Mouse (Mus musculus) embryonic facial prominence, embryonic 14.5 days (tissue): Measurements from ENCODE around the gene Copz2. TPM values are rescaled to one million over a fixed set of nuclear protein-coding genes. Genes with fewer than 3 reads are reported as not detected.

Experiments
- ATAC-seq: fragments of 200-750 bp; cut with Nextera tagmentation; 2 replicates; pipeline ENCODE4 v1.8.0; 2017; ENCODE audit warnings: low read depth, moderate number of reproducible peaks, moderate TSS enrichment
- DNase-seq: peaks from one replicate; pipeline ENCODE4 v3.0.0-alpha.2; 2015; ENCODE audit warnings: low spot score
- H3K27ac ChIP-seq: fragments of 300-500 bp; sonication (generic); replicated peaks from 2 replicates; pipeline ENCODE4 v1.5.1; 2014; ENCODE audit warnings: low read depth, mild to moderate bottlenecking, low read length, moderate library complexity
- H3K27me3 ChIP-seq: fragments of 300-500 bp; sonication (generic); replicated peaks from 2 replicates; pipeline ENCODE4 v1.6.1; 2014; ENCODE audit warnings: low read length; ENCODE audit not compliant: control insufficient read depth, insufficient read depth
- H3K36me3 ChIP-seq: fragments of 300-500 bp; sonication (generic); 2 replicates; pipeline ENCODE4 v1.6.1; 2014; ENCODE audit warnings: low read length, mixed read lengths; ENCODE audit not compliant: control insufficient read depth, insufficient read depth
- H3K4me1 ChIP-seq: fragments of 300-500 bp; sonication (generic); 2 replicates; pipeline ENCODE4 v1.6.1; 2014; ENCODE audit warnings: antibody characterized with exemption, low read length; ENCODE audit not compliant: control insufficient read depth, insufficient read depth
- H3K4me2 ChIP-seq: fragments of 300-500 bp; sonication (generic); 2 replicates; pipeline ENCODE4 v1.6.1; 2014; ENCODE audit warnings: low read depth, mild to moderate bottlenecking, low read length, moderate library complexity, mixed read lengths
- H3K4me3 ChIP-seq: fragments of 300-500 bp; sonication (generic); 2 replicates; pipeline ENCODE4 v1.5.1; 2014; ENCODE audit warnings: low read depth, mild to moderate bottlenecking, low read length
- H3K9ac ChIP-seq: fragments of 300-500 bp; sonication (generic); 2 replicates; pipeline ENCODE4 v1.6.1; 2014; ENCODE audit warnings: low read depth, mild to moderate bottlenecking, low read length, moderate library complexity, mixed read lengths
- H3K9me3 ChIP-seq: fragments of 300-500 bp; sonication (generic); 2 replicates; pipeline ENCODE4 v1.6.1; 2016; ENCODE audit warnings: low read length; ENCODE audit not compliant: control insufficient read depth
- WGBS: fragments of 180-500 bp; shearing (Covaris S2); extraction: QIAGEN DNeasy Blood & Tissue Kit; methylation state at CpG from one replicate; pipeline ENCODE4 v1.1.7; 2014; 5-methylcytosine and 5-hydroxymethylcytosine counted together
- polyA plus RNA-seq: library from polyadenylated mRNA; unstranded; fragments of >200 nt; fragmentation: Nextera tagmentation; extraction: Ambion mirVana; gene quantifications from 2 replicates; pipeline ENCODE4 v1.2.1, GENCODE M21; 2014

Gene Copz2
- polyA plus RNA-seq, 1 experiment from 2014 or later, result 237 TPM

- ATAC-seq (no peak), DNase-seq (no peak)
- Histone ChIP-seq H3K4me1 (peaks cover 21% of the 10 kb centered on the region), H3K27me3 (no peaks in the 10 kb centered on the region), H3K36me3 (peaks cover 11% of the 10 kb centered on the region), H3K4me3 (no peak overlapping the region), H3K9ac (no peak overlapping the region), H3K9me3 (no peaks in the 10 kb centered on the region), H3K27ac (no peak overlapping the region), H3K4me2 (no peak overlapping the region)
- WGBS, result 67% methylated on average over 4 of the region's 4 CpGs
Measured at GRCm38 (mm10) chr11:96831516-96831915, 18.2 kb upstream of the Copz2 start.

GRCm38 (mm10) chr11:96832541-96832940, 17.1 kb upstream of the Copz2 start:
- no peak for DNase-seq
- WGBS, result 91% methylated on average over 3 of the region's 3 CpGs
- H3K27ac ChIP-seq, result no peak overlapping the region
- peaks cover 3% of the 10 kb centered on the region; the same call in 1 of the 2 replicates for H3K36me3 ChIP-seq
- no peak overlapping the region for H3K4me2 ChIP-seq
- H3K9me3 ChIP-seq, result no peaks in the 10 kb centered on the region
- no peak overlapping the region for H3K9ac ChIP-seq
- no peak for ATAC-seq
- H3K4me1 ChIP-seq, result peaks cover 11% of the 10 kb centered on the region
- no peak overlapping the region for H3K4me3 ChIP-seq
- H3K27me3 ChIP-seq, result no peaks in the 10 kb centered on the region

- DNase-seq, result no peak
- Histone ChIP-seq H3K4me3 (no peak overlapping the region), H3K27me3 (no peaks in the 10 kb centered on the region), H3K9ac (no peak overlapping the region), H3K27ac (no peak overlapping the region), H3K4me2 (no peak overlapping the region), H3K36me3 (no peaks in the 10 kb centered on the region), H3K9me3 (no peaks in the 10 kb centered on the region), H3K4me1 (peaks cover 9% of the 10 kb centered on the region)
- ATAC-seq, result no peak
- WGBS, result 66% methylated on average over 2 of the region's 2 CpGs
Measured at GRCm38 (mm10) chr11:96832973-96833372, 16.7 kb upstream of the Copz2 start.

GRCm38 (mm10) chr11:96834127-96834526, 15.5 kb upstream of the Copz2 start:
- H3K27ac ChIP-seq, result no peak overlapping the region
- H3K4me3 ChIP-seq, result no peak overlapping the region
- no peak for DNase-seq
- 89% methylated on average over 1 of the region's 1 CpGs for WGBS
- H3K9me3 ChIP-seq, result no peaks in the 10 kb centered on the region
- no peaks in the 10 kb centered on the region for H3K27me3 ChIP-seq
- ATAC-seq, result no peak
- H3K4me2 ChIP-seq, result no peak overlapping the region
- no peak overlapping the region for H3K9ac ChIP-seq
- H3K4me1 ChIP-seq, result no peaks in the 10 kb centered on the region
- H3K36me3 ChIP-seq, result no peaks in the 10 kb centered on the region

GRCm38 (mm10) chr11:96837298-96837697, 12.4 kb upstream of the Copz2 start:
- H3K9me3 ChIP-seq, result no peaks in the 10 kb centered on the region
- WGBS, result 32% methylated on average over 9 of the region's 9 CpGs

GRCm38 (mm10) chr11:96838341-96838740, 11.3 kb upstream of the Copz2 start:
- no peak for DNase-seq
- Histone ChIP-seq H3K9me3 (no peaks in the 10 kb centered on the region), H3K4me1 (no peaks in the 10 kb centered on the region), H3K9ac (no peak overlapping the region), H3K27me3 (no peaks in the 10 kb centered on the region), H3K4me3 (no peak overlapping the region), H3K36me3 (no peaks in the 10 kb centered on the region), H3K4me2 (no peak overlapping the region), H3K27ac (no peak overlapping the region)
- ATAC-seq, result no peak
- WGBS, result 47% methylated on average over 4 of the region's 4 CpGs

More at GRCm38 (mm10) chr11:96837298-96837697, 12.4 kb upstream of the Copz2 start:
- Histone ChIP-seq H3K27ac (no peak overlapping the region), H3K36me3 (no peaks in the 10 kb centered on the region), H3K9ac (no peak overlapping the region), H3K4me3 (no peak overlapping the region), H3K4me1 (no peaks in the 10 kb centered on the region), H3K27me3 (no peaks in the 10 kb centered on the region), H3K4me2 (no peak overlapping the region)
- no peak for ATAC-seq
- DNase-seq, result no peak

GRCm38 (mm10) chr11:96839428-96839827, 10.2 kb upstream of the Copz2 start:
- H3K9ac ChIP-seq, result no peak overlapping the region
- H3K27me3 ChIP-seq, result no peaks in the 10 kb centered on the region
- H3K27ac ChIP-seq, result no peak overlapping the region
- H3K4me2 ChIP-seq, result no peak overlapping the region
- no peaks in the 10 kb centered on the region for H3K4me1 ChIP-seq
- WGBS, result 71% methylated on average over 7 of the region's 7 CpGs
- no peak for ATAC-seq
- no peaks in the 10 kb centered on the region for H3K36me3 ChIP-seq
- no peaks in the 10 kb centered on the region for H3K9me3 ChIP-seq
- H3K4me3 ChIP-seq, result no peak overlapping the region
- DNase-seq, result no peak

GRCm38 (mm10) chr11:96839877-96840276, 9.8 kb upstream of the Copz2 start:
- Histone ChIP-seq H3K27me3 (no peaks in the 10 kb centered on the region), H3K4me3 (no peak overlapping the region), H3K27ac (no peak overlapping the region), H3K9ac (no peak overlapping the region), H3K9me3 (no peaks in the 10 kb centered on the region), H3K4me1 (no peaks in the 10 kb centered on the region), H3K4me2 (no peak overlapping the region), H3K36me3 (no peaks in the 10 kb centered on the region)
- ATAC-seq, result no peak
- 69% methylated on average over 3 of the region's 3 CpGs for WGBS
- no peak for DNase-seq

- ATAC-seq (no peak), DNase-seq (peak; percentile 42)
- 17% methylated on average over 8 of the region's 8 CpGs for WGBS
- Histone ChIP-seq H3K27ac (no peak overlapping the region), H3K4me2 (no peak overlapping the region), H3K9me3 (no peaks in the 10 kb centered on the region), H3K4me1 (no peaks in the 10 kb centered on the region), H3K27me3 (no peaks in the 10 kb centered on the region), H3K4me3 (no peak overlapping the region), H3K36me3 (no peaks in the 10 kb centered on the region), H3K9ac (no peak overlapping the region)
Measured at GRCm38 (mm10) chr11:96840290-96840689, 9.4 kb upstream of the Copz2 start.
